Mouse (Mus musculus) bone marrow, adult 2 months (tissue): Measurements from ENCODE around the gene Pih1d1.

Source experiments
- CTCF ChIP-seq: fragments of 200-500 bp; IDR thresholded peaks from 2 replicates; pipeline ENCODE4 v1.5.1; 2011; ENCODE audit warnings: low read length, control low read depth; ENCODE audit not compliant: control insufficient read depth, insufficient read depth
- POLR2A ChIP-seq: fragments of 200-500 bp; IDR thresholded peaks from 2 replicates; pipeline ENCODE4 v1.6.1; 2011; ENCODE audit warnings: low read depth, mild to moderate bottlenecking, control low read depth, low read length, borderline replicate concordance; ENCODE audit not compliant: control insufficient read depth

GRCm38 (mm10) chr7:45191803-45192363, 37.8 kb downstream of the Pih1d1 start:
- TF ChIP-seq CTCF (no peak), POLR2A (no peak)
